Mouse (Mus musculus): ENCODE results near the gene Prr12. TPM values are rescaled to one million over a fixed set of nuclear protein-coding genes. Genes with fewer than 3 reads are reported as not detected.

The Prr12 gene
- polyA plus RNA-seq, 1 experiment from 2014 or later = 4.1 TPM

DNA sequence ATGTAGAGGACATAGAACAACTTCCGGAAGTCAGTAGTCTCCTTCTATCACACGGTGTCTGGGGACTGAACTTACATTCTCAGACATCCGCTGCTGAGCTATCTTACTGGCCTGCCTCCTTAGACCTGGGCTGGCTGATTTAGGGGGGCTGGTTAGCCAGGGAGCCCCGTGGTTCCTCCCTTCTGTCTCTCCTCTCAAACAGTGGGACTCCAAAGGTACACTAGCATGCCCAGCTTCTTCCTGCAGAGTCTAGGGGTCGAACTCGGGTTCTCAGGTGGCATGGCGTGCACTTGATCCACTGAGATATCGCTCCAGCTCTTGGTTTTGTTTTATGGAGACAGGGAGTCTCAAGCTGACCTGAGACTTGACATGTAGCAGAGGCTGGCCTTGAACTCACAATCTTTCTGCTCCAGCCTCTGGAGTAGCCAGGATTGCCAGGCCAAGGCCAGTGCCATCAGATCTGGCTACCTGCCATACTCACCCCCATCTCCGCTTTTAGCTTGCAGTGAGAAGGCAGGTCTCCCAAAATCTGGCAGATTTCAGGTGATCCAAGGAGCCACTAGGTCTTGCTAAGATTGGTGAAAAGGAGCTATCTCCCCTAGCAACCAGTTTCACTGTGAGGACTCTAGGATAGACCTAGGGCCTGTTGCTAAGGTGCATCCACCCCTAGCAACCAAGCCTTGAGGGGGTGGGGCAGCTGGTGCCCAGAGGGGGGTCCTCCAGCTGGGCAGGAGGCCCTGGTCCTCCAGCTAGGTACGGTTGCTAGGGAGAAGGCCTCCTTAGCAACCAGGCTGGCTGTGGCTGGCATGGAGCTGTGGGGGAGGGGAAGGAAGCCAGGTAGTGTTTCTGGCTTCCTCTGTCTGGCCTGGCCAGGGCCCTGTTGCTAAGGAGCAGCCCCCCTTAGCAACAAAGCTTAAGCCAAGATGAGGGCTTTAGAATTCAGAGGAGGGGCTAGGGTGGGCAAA lies 6.2 kb upstream of the Prr12 start:
- Histone ChIP-seq H3K27me3 (replicated peaks) (no peaks in the 10 kb centered on the region), H3K4me3 (no peak overlapping the region), H3K4me2 (no peak overlapping the region), H3K27ac (no peak overlapping the region), H3K4me1 (peaks cover 42% of the 10 kb centered on the region), H3K36me3 (no peaks in the 10 kb centered on the region), H3K9me3 (replicated peaks) (no peaks in the 10 kb centered on the region), H3K9ac (no peak overlapping the region)
- no peak for ATAC-seq
- WGBS (ENCODE audit: insufficient replicate concordance) = 69% methylated on average over 10 of the region's 10 CpGs

DNA sequence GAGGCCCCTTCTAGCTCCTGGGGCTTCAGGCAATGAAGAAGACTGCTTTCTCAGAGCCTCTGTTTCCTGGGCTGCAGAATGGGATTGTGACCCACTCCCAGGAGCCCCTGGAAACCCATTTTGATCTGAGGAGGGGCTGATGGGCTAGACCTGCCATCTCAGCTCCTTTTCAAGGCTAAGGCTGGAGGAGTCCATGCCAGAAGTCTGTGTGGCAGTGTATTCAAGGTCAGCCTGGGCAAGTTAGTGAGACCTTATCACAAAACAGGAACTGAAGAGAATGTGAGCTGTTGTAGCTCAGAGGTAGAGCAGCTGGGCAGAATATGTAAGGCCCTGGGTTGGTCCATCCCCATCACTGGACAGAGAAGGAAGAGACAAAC lies 4.3 kb upstream of the Prr12 start:
- H3K4me3 ChIP-seq = no peak overlapping the region
- H3K27me3 ChIP-seq (replicated peaks) = no peaks in the 10 kb centered on the region
- peaks cover 44% of the 10 kb centered on the region for H3K4me1 ChIP-seq
- no peaks in the 10 kb centered on the region for H3K36me3 ChIP-seq
- no peak overlapping the region for H3K4me2 ChIP-seq
- H3K9ac ChIP-seq = peak overlapping the region; percentile 14; the same call in 1 of the 2 replicates
- H3K27ac ChIP-seq = no peak overlapping the region
- ATAC-seq = no peak
- no peaks in the 10 kb centered on the region for H3K9me3 ChIP-seq (replicated peaks)

DNA sequence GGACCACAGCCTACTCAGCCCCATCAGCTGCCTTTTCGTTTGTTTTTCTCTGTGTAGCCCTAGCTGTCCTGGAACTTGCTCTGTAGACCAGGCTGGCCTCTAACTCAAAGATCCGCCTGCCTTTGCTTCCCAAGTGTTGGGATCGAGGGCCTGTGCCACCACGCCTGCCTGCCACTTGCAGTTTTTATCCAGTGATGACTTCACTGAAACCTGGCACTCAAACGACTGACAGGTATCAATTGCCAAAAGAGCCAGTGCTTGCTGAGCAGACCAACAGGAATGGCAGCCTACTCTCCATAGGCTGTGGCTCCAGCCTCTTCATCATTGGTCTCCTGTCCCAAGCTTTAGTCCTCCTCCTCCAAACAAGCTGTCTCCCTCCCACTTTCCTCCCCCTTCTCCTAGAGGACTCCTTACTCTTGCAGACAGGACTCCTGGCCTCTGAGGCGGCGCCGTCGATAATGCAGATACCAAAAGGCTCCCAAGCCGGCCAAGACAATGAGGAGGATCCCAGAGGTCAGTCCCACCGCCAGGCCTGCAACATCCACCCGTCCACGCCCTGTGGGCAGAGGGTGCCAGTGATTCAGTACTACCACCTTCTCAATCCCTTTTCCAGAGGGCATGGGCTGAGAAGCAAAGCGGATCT lies 3.8 kb upstream of the Prr12 start:
- 66% methylated on average over 14 of the region's 14 CpGs for WGBS (ENCODE audit: insufficient replicate concordance)
- Histone ChIP-seq H3K27me3 (replicated peaks) (no peaks in the 10 kb centered on the region), H3K36me3 (no peaks in the 10 kb centered on the region), H3K9me3 (replicated peaks) (no peaks in the 10 kb centered on the region), H3K4me2 (no peak overlapping the region), H3K4me3 (no peak overlapping the region), H3K27ac (no peak overlapping the region), H3K4me1 (peaks cover 44% of the 10 kb centered on the region), H3K9ac (peak overlapping the region; percentile 14; the same call in 1 of the 2 replicates)
- no peak for ATAC-seq

DNA sequence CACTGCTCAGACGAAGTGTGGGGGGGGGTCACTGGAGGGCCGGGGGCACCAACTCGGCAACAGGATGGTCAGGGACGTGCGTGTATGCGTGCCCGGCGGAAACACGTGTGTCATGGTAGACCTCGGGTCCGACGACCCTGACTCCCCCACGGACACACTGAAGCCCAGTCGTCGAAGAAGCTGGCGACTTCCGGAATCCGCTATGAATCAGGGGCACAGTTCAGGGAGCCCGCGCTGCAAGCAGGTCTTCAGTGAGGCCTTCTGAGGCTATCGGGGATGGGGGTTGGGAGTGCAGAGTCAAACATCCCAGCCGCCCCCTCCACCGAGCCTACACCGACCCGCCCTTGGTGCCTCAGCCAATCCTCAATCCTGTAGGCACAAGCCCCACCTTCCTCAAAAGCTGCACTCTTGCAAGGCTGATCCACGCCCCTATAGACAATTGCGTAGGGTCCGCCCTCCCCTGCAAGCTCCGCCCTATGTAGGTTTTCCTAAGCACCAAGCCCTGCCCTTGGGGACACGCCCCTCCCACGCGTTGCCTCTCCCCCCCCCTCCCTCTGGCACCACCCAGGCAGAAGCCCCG lies 1.3 kb upstream of the Prr12 start:
- peak overlapping the region; percentile 98 for H3K4me2 ChIP-seq
- peak overlapping the region; percentile 80 for H3K4me3 ChIP-seq
- no peaks in the 10 kb centered on the region for H3K9me3 ChIP-seq (replicated peaks)
- H3K4me1 ChIP-seq = peaks cover 43% of the 10 kb centered on the region
- peak overlapping the region; percentile 84 for H3K9ac ChIP-seq
- ATAC-seq = peak; percentile 92
- H3K27me3 ChIP-seq (replicated peaks) = no peaks in the 10 kb centered on the region
- under 1% methylated on average over 33 of the region's 33 CpGs for WGBS (ENCODE audit: insufficient replicate concordance)
- peaks cover 14% of the 10 kb centered on the region for H3K36me3 ChIP-seq
- peak overlapping the region; percentile 94 for H3K27ac ChIP-seq

DNA sequence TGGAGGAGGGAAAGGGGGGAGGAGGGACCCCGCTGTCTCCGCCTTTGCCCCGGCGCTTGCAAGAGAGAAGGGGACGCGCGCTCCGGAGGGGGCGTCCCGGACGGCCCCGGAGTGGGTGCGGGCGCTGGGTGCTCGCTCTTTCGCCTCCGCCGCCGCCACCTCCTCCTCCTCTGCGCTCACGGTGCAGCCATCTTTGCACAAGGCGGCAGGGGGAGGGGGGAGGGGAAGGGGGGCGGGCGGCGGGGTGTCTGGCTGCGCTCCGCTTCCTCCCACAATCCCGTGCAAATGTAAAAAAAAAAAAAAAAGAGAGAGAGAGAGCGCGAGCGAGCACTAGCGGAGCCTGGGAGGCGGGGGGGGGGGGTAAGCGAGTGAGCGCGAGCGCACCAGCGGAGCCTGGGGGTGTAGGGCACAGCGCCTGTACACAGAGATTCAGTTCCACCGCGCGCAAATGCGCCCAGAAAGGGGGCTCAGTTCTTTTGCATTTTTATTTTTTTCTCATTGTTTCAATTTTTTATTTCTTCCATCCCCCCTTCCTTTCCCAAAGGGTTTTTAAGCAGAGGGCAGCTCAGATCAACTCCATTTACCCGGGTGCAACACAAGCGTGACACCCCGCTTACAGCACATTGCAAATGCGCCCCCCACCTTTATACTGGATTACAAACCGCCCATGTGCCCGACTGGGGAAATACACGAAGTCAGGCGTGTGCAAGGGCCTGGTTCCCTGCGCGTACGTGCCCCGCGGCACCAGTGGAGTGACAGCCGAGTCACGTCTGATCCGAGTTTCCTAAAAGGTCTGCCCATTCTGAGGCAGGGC lies 643 bp upstream of the Prr12 start:
- H3K4me3 ChIP-seq = peak overlapping the region; percentile 80
- peak overlapping the region; percentile 94 for H3K27ac ChIP-seq
- H3K9ac ChIP-seq = peak overlapping the region; percentile 84
- peaks cover 43% of the 10 kb centered on the region for H3K4me1 ChIP-seq
- ATAC-seq = peak; percentile 33
- peaks cover 21% of the 10 kb centered on the region for H3K36me3 ChIP-seq
- no peaks in the 10 kb centered on the region for H3K27me3 ChIP-seq (replicated peaks)
- peak overlapping the region; percentile 98 for H3K4me2 ChIP-seq
- no peaks in the 10 kb centered on the region for H3K9me3 ChIP-seq (replicated peaks)
- under 1% methylated on average over 26 of the region's 59 CpGs for WGBS (ENCODE audit: insufficient replicate concordance)

DNA sequence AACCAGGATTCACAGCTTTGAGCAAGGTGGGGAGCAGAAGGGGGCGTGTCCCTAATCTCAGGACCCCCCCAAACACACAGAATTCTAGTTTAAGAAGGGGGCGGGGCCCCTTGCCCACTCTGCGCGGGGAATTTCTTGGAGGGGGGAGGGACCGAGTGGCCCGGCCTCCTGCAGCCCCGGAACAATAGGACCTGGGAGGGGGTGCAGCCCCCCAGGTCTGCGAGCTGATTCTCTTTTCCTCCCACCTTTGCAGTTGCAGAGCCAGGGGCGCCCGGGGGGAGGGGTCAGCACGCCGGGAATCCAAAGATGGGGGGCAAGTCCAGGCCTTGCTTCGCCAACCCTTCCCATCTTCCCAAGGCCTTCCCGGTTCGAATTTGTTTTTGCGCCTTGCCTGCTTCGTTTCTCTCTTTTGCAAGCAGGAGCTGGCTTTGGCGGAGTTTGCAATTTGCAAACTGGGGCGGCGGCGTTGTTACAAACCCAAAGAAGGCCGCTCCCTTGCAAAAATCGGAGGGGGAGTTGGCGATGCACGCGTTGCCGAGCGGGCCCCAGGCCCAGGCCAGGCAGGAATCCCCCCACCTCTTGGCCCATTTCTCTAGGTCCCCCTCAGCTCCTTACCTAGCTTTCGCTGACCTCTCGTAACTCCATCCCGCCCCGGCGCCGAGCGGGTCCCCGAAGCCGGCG lies 360 bp downstream of the Prr12 start:
- H3K36me3 ChIP-seq = peaks cover 31% of the 10 kb centered on the region
- peak overlapping the region; percentile 84 for H3K9ac ChIP-seq
- peak overlapping the region; percentile 98 for H3K4me2 ChIP-seq
- no peaks in the 10 kb centered on the region for H3K9me3 ChIP-seq (replicated peaks)
- H3K27me3 ChIP-seq (replicated peaks) = no peaks in the 10 kb centered on the region
- 1% methylated on average over 38 of the region's 38 CpGs for WGBS (ENCODE audit: insufficient replicate concordance)
- no peak for ATAC-seq
- peak overlapping the region; percentile 94 for H3K27ac ChIP-seq
- H3K4me3 ChIP-seq = peak overlapping the region; percentile 80
- peaks cover 43% of the 10 kb centered on the region for H3K4me1 ChIP-seq

DNA sequence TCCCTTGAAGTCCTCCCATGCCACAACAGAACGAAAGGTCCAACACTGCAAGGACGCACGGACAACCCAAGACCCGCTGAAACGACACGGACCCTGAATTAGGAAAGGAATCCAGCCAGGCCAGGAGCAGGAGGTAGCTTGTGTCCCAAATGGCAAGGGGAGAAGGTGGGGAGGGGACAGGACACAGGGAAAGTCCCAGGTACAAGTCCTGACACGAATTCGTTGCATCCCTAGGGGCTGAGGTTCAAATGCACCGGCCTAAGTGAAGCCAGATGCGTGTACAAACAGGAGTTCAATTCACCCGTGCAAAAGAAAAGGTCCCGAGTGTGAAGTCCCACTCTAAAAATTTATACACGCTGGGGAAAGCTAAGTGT lies 1.1 kb downstream of the Prr12 start:
- 9% methylated on average over 13 of the region's 13 CpGs for WGBS (ENCODE audit: insufficient replicate concordance)
- H3K27ac ChIP-seq = peak overlapping the region; percentile 94
- peak overlapping the region; percentile 80 for H3K4me3 ChIP-seq
- peak overlapping the region; percentile 84 for H3K9ac ChIP-seq
- no peaks in the 10 kb centered on the region for H3K9me3 ChIP-seq (replicated peaks)
- H3K4me2 ChIP-seq = peak overlapping the region; percentile 98
- H3K36me3 ChIP-seq = peaks cover 38% of the 10 kb centered on the region
- no peak for ATAC-seq
- peaks cover 39% of the 10 kb centered on the region for H3K4me1 ChIP-seq
- H3K27me3 ChIP-seq (replicated peaks) = no peaks in the 10 kb centered on the region

DNA sequence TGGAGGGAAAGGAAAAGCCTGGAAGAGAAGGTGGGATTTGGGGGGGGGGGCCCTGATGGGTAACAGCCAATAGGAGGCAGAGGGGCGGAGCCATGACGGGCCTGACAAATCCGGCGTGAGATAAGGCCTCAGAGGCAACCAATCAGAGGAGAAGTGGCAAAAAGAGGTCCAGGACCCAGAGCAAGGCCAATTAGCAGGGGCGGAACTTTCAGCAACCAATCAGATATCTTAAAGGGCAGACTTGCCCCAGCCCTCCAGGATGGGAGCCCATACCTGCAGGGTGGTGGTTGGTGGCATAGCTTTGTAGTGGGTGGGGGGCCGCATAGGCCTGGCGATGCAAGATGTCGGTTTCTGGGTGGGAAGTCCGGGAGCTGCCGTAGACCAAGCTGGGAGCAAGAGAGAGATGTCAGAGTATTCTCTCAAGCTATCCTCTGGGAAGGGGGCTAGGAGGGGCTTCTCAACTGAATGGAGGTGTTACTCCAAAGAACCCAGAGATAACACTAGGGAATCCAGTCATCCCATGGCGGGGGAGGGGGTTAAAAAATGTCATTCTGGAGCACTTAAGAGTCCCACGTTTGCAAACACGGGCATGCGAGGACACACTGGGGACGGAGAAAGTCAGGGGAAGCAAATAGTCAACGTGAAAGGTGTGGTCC lies 1.6 kb downstream of the Prr12 start:
- 15% methylated on average over 16 of the region's 16 CpGs for WGBS (ENCODE audit: insufficient replicate concordance)
- H3K27ac ChIP-seq = peak overlapping the region; percentile 94
- peaks cover 39% of the 10 kb centered on the region for H3K4me1 ChIP-seq
- ATAC-seq = no peak
- peak overlapping the region; percentile 98 for H3K4me2 ChIP-seq
- H3K36me3 ChIP-seq = peaks cover 44% of the 10 kb centered on the region
- H3K27me3 ChIP-seq (replicated peaks) = no peaks in the 10 kb centered on the region
- peak overlapping the region; percentile 80 for H3K4me3 ChIP-seq
- H3K9ac ChIP-seq = no peak overlapping the region; the same call in 1 of the 2 replicates
- no peaks in the 10 kb centered on the region for H3K9me3 ChIP-seq (replicated peaks)

DNA sequence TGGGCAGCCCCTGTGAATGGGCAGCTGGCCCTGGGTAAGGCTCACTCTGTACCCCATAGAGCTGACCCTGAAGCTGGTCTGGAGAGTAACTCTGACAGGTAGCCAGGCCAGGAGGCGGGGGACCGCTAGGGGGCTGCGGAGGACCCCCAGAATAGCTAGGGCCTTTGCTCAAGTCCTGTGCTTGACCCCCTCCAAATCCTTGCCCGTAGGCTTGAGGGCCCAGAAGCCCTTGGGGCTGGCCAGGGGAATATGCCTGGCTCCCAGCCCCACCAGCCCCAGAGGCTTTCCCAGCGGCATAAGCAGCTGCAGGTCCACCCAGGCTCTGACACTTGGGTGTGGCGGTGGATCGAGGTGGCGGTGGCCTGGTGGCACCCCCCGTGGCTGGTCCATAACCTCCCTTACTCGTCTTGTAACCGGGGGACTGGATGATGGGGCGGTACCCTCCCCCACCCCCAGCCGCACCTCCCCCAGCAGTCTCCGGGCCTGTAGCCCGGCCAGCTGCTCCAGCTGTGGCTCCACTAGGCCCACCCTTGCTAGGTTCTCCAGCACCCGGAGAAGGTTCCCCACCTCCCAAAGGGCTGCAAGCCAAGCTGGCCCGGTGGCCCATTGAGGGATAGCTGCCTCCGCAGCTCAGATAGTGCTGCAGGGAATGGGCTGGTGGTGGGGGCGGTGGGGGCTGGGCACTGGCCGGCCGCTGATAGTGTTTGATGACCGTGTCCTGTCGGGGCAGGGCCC lies 3.6 kb downstream of the Prr12 start:
- Histone ChIP-seq H3K9me3 (replicated peaks) (no peaks in the 10 kb centered on the region), H3K9ac (no peak overlapping the region), H3K27ac (no peak overlapping the region), H3K4me3 (no peak overlapping the region), H3K4me2 (no peak overlapping the region), H3K36me3 (peaks cover 63% of the 10 kb centered on the region), H3K4me1 (peaks cover 31% of the 10 kb centered on the region), H3K27me3 (replicated peaks) (no peaks in the 10 kb centered on the region)
- no peak for ATAC-seq
- 83% methylated on average over 23 of the region's 23 CpGs for WGBS (ENCODE audit: insufficient replicate concordance)

DNA sequence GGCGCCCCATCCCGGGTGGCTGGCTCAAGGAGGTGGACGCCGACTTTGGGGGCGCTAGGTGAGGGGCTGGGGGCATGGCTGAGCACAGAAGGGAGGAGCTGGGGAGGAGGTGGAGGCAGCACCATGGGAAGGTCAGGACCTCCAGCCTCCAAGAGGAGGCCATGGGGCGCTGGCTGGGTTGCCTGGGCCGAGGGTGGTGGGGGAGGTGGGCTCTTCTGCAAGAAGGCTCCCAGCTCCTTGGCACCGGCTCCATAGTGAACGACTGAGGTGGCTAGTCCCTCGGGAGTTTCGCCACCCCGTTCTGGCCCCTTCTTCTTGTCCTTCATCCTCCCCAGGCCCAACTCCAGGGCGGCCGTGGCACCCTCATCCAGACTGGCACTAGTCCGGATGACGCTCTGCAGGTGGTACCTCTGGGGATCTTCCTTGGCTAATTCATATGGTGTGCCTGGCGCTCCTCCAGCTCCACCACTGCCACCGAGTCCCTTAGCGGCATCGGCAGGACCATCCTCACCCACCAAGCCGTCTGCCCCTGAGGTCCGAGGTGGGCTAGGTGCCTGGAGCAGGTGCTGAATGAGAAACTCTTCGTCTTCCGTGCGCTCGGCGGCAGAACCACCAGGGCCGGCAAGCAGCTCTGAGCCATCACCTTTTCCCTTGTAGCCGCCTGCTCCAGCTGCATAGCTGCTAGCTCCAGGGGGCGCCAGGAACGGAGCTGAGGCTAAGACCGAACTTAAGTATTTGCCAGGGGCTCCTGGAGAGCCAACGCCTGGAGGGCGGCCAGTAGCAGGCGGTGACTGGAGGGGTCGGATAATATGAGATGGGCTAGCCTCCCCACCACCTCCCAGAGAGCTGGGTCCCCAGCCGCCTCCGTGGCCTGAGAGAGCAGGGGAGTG lies 4.4 kb downstream of the Prr12 start:
- no peaks in the 10 kb centered on the region for H3K27me3 ChIP-seq (replicated peaks)
- no peak overlapping the region for H3K27ac ChIP-seq
- 89% methylated on average over 38 of the region's 38 CpGs for WGBS (ENCODE audit: insufficient replicate concordance)
- H3K9ac ChIP-seq = no peak overlapping the region
- peaks cover 72% of the 10 kb centered on the region for H3K36me3 ChIP-seq
- no peak overlapping the region for H3K4me2 ChIP-seq
- no peaks in the 10 kb centered on the region for H3K9me3 ChIP-seq (replicated peaks)
- H3K4me1 ChIP-seq = peaks cover 23% of the 10 kb centered on the region
- no peak for ATAC-seq
- no peak overlapping the region for H3K4me3 ChIP-seq
